Mouse (Mus musculus) erythroblast, embryonic 14.5 days (primary cell): ENCODE results near the gene 1700028J19Rik.

ENCODE experiments used
- GATA1 ChIP-seq: IDR thresholded peaks from 2 replicates; pipeline ENCODE4 v1.6.1; 2012; ENCODE audit warnings: low read length, inconsistent platforms, mixed read lengths
- TAL1 ChIP-seq: IDR thresholded peaks from 3 replicates; pipeline ENCODE4 v1.6.1; 2012; ENCODE audit warnings: low read length, inconsistent platforms, mixed read lengths

GRCm38 (mm10) chr7:44249248-44249647 is 2.8 kb upstream of the 1700028J19Rik start:
- TF ChIP-seq TAL1 (no peak), GATA1 (no peak)
